Mouse (Mus musculus): ENCODE results near the gene Glud1.

Gene Glud1

DNA sequence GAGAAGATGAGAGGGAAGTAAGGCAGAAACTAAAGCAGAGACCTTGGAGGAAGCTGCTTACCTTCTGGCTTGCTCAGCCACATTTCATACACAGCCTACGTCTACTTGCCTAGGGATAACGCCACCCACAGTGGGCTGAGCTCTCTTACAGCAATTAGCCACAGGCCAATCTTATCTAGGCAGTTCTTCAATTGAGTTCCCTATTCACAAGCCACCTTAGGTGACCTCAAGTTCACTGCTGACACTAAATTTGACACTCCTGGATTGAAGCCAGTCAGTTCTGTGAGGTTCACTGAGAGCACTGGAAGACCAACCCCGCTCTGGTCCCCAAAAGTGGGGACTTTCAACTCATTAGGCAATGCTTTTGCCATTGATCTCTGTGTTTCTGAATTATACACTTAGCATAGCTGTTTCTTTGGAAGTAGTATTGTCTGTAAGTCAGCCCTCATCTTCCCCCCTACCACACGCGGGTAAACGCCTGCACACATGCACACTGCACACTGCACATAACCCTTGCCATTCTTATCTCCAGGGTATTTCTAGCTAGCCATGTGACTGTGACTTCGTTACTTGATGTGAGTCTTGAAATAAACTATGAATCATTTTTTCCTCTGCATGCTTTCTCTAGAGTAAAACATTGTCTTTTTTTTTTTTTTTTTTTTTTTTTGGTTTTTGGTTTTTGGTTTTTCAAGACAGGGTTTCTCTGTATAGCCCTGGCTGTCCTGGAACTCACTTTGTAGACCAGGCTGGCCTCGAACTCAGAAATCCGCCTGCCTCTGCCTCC is 72.6 kb downstream of the Glud1 start:
- DNase-seq = no peak

DNA sequence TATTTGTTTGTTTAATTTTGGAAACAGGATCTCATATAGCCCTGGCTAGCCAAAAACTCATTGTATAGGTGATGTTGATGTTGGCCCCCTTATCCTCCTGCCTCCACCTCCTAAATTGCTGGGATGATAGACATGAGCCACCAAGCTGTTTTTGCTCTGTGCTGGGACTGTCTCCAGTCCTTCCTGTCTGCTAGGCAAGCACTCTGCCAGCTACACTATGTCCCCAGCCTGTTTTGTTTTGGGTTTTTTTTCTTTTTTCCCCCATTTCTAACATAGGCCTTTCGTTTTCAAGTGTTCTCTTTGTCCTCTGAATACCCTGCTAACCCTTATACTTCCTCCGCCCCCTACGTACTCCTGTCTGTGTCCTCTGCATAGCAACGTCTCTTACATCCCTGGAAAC is 82.8 kb downstream of the Glud1 start:
- no peak for DNase-seq
